Mouse (Mus musculus) forebrain, embryonic 14.5 days (tissue): Measurements from ENCODE around the gene Sorl1. TPM values are rescaled to one million over a fixed set of nuclear protein-coding genes. Genes with fewer than 3 reads are reported as not detected.
A peak's percentile ranks its signal among the peaks of the same experiment; 100 is the strongest.

Experiments
- ATAC-seq: fragments of 200-750 bp; cut with Nextera tagmentation; 2 replicates; pipeline ENCODE4 v1.8.0; 2017; ENCODE audit warnings: mild to moderate bottlenecking, moderate library complexity
- DNase-seq: peaks from one replicate; pipeline ENCODE4 v3.0.0-alpha.2; 2015; ENCODE audit warnings: low spot score
- H3K27ac ChIP-seq: fragments of 300-500 bp; sonication (generic); 2 replicates; pipeline ENCODE4 v1.5.1; 2014; ENCODE audit warnings: low read depth, mild to moderate bottlenecking, control low read depth, low read length, moderate library complexity
- H3K27me3 ChIP-seq: fragments of 300-500 bp; sonication (generic); replicated peaks from 2 replicates; pipeline ENCODE4 v1.6.1; 2014; ENCODE audit warnings: low read length, control low read depth, mixed read lengths; ENCODE audit not compliant: control insufficient read depth, insufficient read depth
- H3K36me3 ChIP-seq: fragments of 300-500 bp; sonication (generic); 2 replicates; pipeline ENCODE4 v1.6.1; 2014; ENCODE audit warnings: low read length, control low read depth; ENCODE audit not compliant: control insufficient read depth, insufficient read depth
- H3K4me1 ChIP-seq: fragments of 300-500 bp; sonication (generic); 2 replicates; pipeline ENCODE4 v1.6.1; 2014; ENCODE audit warnings: antibody characterized with exemption, low read length, control low read depth; ENCODE audit not compliant: control insufficient read depth, insufficient read depth
- H3K4me2 ChIP-seq: fragments of 300-500 bp; sonication (generic); 2 replicates; pipeline ENCODE4 v1.6.1; 2014; ENCODE audit warnings: mild to moderate bottlenecking, control low read depth, low read length
- H3K4me3 ChIP-seq: fragments of 300-500 bp; sonication (generic); 2 replicates; pipeline ENCODE4 v1.5.1; 2014; ENCODE audit warnings: low read depth, low read length, control low read depth
- H3K9ac ChIP-seq: fragments of 300-500 bp; sonication (generic); 2 replicates; pipeline ENCODE4 v1.6.1; 2014; ENCODE audit warnings: mild to moderate bottlenecking, low read length, control low read depth, moderate library complexity
- H3K9me3 ChIP-seq: fragments of 300-500 bp; sonication (generic); replicated peaks from 2 replicates; pipeline ENCODE4 v1.6.1; 2016; ENCODE audit warnings: low read length, control low read depth, mixed read lengths; ENCODE audit not compliant: control insufficient read depth
- WGBS: fragments of 180-500 bp; shearing (Covaris S2); extraction: QIAGEN DNeasy Blood & Tissue Kit; methylation state at CpG from one replicate; pipeline ENCODE4 v1.1.7; 2014; 5-methylcytosine and 5-hydroxymethylcytosine counted together
- polyA plus RNA-seq: library from polyadenylated mRNA; unstranded; fragments of >200 nt; fragmentation: Nextera tagmentation; extraction: Ambion mirVana; gene quantifications from 2 replicates; pipeline ENCODE4 v1.2.1, GENCODE M21; 2014

The Sorl1 gene
- polyA plus RNA-seq, 1 experiment from 2014 or later, result 10.8 TPM

- 95% methylated on average over 15 of the region's 15 CpGs for WGBS
- DNase-seq, result no peak
- Histone ChIP-seq H3K9ac (no peak overlapping the region), H3K27me3 (no peaks in the 10 kb centered on the region), H3K36me3 (peaks cover 23% of the 10 kb centered on the region), H3K9me3 (no peaks in the 10 kb centered on the region), H3K4me3 (no peak overlapping the region), H3K4me1 (no peaks in the 10 kb centered on the region), H3K4me2 (no peak overlapping the region), H3K27ac (no peak overlapping the region)
- no peak for ATAC-seq
These were observed 155.2 kb downstream of the Sorl1 start for GRCm38 (mm10) chr9:41968673-41969460.

GRCm38 (mm10) chr9:41961274-41961673, 162.8 kb downstream of the Sorl1 start:
- WGBS, result 24% methylated on average over 10 of the region's 10 CpGs
- DNase-seq (peak; percentile 61), ATAC-seq (peak; percentile 52; the same call in 1 of the 2 replicates)

DNA sequence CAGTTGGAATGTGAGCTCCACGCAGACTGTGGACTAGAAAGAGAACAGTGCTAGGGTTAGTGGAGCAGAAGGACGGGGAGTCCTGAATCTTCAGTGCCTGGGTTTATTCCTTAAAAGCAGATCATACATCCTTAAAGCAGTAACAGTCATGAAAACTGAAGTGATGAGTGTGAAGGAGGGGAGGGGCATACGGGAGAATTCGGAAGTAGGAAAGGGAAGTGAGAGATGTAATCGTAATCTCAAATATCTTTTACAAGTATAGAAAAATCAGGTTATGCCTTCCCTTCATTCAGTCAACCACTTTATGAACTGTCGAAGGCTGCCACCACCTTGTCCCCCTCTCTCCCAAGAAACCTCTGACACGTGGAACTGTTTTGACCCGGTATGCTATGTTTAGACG, 165.8 kb downstream of the Sorl1 start:
- Histone ChIP-seq H3K4me1 (peaks cover 13% of the 10 kb centered on the region; the same call in 1 of the 2 replicates), H3K4me3 (no peak overlapping the region), H3K4me2 (no peak overlapping the region), H3K36me3 (no peaks in the 10 kb centered on the region), H3K9ac (no peak overlapping the region), H3K9me3 (no peaks in the 10 kb centered on the region), H3K27me3 (no peaks in the 10 kb centered on the region), H3K27ac (no peak overlapping the region)
- ATAC-seq (no peak), DNase-seq (no peak)
- 92% methylated on average over 9 of the region's 9 CpGs for WGBS

More at GRCm38 (mm10) chr9:41961274-41961673, 162.8 kb downstream of the Sorl1 start:
- 0 out of 2 replicates have a peak, but pooled peaks cover 4% of the 10 kb centered on the region for H3K36me3 ChIP-seq
- H3K27me3 ChIP-seq, result no peaks in the 10 kb centered on the region
- no peak overlapping the region for H3K4me2 ChIP-seq
- no peak overlapping the region for H3K4me3 ChIP-seq
- H3K27ac ChIP-seq, result no peak overlapping the region
- H3K9ac ChIP-seq, result no peak overlapping the region
- no peaks in the 10 kb centered on the region for H3K9me3 ChIP-seq
- peaks cover 7% of the 10 kb centered on the region; the same call in 1 of the 2 replicates for H3K4me1 ChIP-seq

GRCm38 (mm10) chr9:41953486-41953885, 170.6 kb downstream of the Sorl1 start:
- 5% methylated on average over 8 of the region's 8 CpGs for WGBS
- H3K4me3 ChIP-seq, result no peak overlapping the region

GRCm38 (mm10) chr9:41952650-41953204, 171.4 kb downstream of the Sorl1 start:
- Histone ChIP-seq H3K4me1 (peaks cover 37% of the 10 kb centered on the region), H3K4me3 (no peak overlapping the region), H3K9ac (peak overlapping the region; percentile 67), H3K27me3 (no peaks in the 10 kb centered on the region), H3K27ac (peak overlapping the region; percentile 97; the same call in 1 of the 2 replicates), H3K4me2 (peak overlapping the region; percentile 57), H3K36me3 (no peaks in the 10 kb centered on the region), H3K9me3 (no peaks in the 10 kb centered on the region)
- DNase-seq (no peak), ATAC-seq (no peak)
- WGBS, result 59% methylated on average over 7 of the region's 7 CpGs

More at GRCm38 (mm10) chr9:41953486-41953885, 170.6 kb downstream of the Sorl1 start:
- H3K9ac ChIP-seq, result peak overlapping the region; percentile 49
- ATAC-seq (peak; percentile 28), DNase-seq (peak; percentile 96)
- peak overlapping the region; percentile 57 for H3K4me2 ChIP-seq
- H3K4me1 ChIP-seq, result peaks cover 37% of the 10 kb centered on the region
- H3K27me3 ChIP-seq, result no peaks in the 10 kb centered on the region
- no peaks in the 10 kb centered on the region for H3K36me3 ChIP-seq
- peak overlapping the region; percentile 87 for H3K27ac ChIP-seq
- no peaks in the 10 kb centered on the region for H3K9me3 ChIP-seq

DNA sequence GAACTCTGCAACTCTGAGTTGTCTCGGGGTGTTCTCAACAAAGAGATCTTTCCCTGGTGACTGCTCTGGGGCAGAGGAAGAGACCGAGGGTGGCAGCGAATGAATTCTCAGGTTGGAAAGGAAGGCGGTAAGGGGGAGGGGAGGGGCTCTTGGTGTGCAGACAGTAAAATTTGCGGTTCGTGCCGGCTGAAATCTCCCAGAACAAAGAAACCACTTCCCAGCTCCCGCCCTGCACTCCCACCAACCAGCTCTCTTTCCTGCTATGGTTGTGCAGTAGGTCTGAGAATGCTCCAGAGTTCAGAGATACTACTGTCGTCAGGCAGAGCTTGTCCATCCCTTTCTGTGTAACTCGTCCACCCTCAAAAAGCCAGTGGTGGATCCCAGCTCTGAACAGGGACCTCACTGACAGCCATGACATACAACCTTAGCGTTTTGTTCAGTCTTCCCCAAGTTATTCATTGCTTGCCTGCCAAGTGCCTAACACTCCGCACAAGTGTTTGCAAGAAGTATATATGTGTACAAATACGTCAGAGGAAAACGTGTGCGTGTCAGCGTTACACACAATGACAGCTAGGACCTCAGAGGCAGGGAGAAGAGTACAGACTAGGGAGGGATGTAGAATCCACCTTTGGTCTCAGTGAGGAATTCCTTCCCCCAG, 172.5 kb downstream of the Sorl1 start:
- Histone ChIP-seq H3K27me3 (no peaks in the 10 kb centered on the region), H3K4me1 (peaks cover 37% of the 10 kb centered on the region), H3K9me3 (no peaks in the 10 kb centered on the region), H3K9ac (peak overlapping the region; percentile 67), H3K36me3 (no peaks in the 10 kb centered on the region), H3K4me2 (peak overlapping the region; percentile 57), H3K4me3 (peak overlapping the region; percentile 32), H3K27ac (peak overlapping the region; percentile 97)
- DNase-seq, result peak; percentile 88
- WGBS, result 9% methylated on average over 16 of the region's 16 CpGs
- peak; percentile 61 for ATAC-seq

- H3K4me3 ChIP-seq, result peak overlapping the region; percentile 32
- H3K9ac ChIP-seq, result peak overlapping the region; percentile 67
- no peaks in the 10 kb centered on the region for H3K9me3 ChIP-seq
- H3K4me1 ChIP-seq, result peaks cover 37% of the 10 kb centered on the region
- DNase-seq, result peak; percentile 96
- peak overlapping the region; percentile 57 for H3K4me2 ChIP-seq
- under 1% methylated on average over 21 of the region's 21 CpGs for WGBS
- H3K36me3 ChIP-seq, result no peaks in the 10 kb centered on the region
- H3K27me3 ChIP-seq, result no peaks in the 10 kb centered on the region
- peak overlapping the region; percentile 97 for H3K27ac ChIP-seq
- peak; percentile 79 for ATAC-seq
These were observed 173.1 kb downstream of the Sorl1 start for GRCm38 (mm10) chr9:41950991-41951451.

- DNase-seq, result peak; percentile 91
- Histone ChIP-seq H3K9ac (peak overlapping the region; percentile 67), H3K27ac (peak overlapping the region; percentile 97), H3K4me3 (peak overlapping the region; percentile 32), H3K9me3 (no peaks in the 10 kb centered on the region), H3K4me2 (peak overlapping the region; percentile 57), H3K27me3 (no peaks in the 10 kb centered on the region), H3K4me1 (peaks cover 37% of the 10 kb centered on the region), H3K36me3 (no peaks in the 10 kb centered on the region)
- WGBS, result 3% methylated on average over 34 of the region's 34 CpGs
- ATAC-seq, result peak; percentile 87
These were observed 173.7 kb downstream of the Sorl1 start for GRCm38 (mm10) chr9:41950109-41950990.
